Mouse (Mus musculus) E14TG2a.4 (cell line): ENCODE data around the gene Syde1.

Experiments used
- CTCF ChIP-seq: conservative IDR thresholded peaks from 2 replicates; pipeline ENCODE4 v1.5.1; 2014; ENCODE audit warnings: low read length
- POU5F1 ChIP-seq: IDR thresholded peaks from 2 replicates; pipeline ENCODE4 v1.6.1; 2014; ENCODE audit warnings: low read length, borderline replicate concordance

DNA sequence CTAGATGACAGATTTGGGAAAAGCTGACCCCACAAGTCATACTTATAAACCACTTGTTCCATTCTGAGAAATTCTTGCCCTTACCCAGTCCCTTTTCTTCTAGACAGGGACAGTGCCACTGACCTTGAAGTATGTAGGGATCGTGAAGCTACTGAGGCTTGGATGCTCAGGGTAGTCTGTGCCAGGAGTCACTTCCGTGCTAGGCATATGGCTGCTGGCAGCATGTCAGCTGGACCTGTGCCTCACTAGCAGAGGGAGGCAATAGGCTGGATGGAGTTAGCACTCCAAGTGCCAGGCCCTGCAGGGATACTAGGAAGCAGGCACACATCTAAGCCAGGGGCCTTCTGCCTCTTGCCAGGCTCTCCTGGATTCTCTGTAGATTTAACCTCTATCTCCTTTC, 16.1 kb downstream of the Syde1 start:
- TF ChIP-seq CTCF (no peak), POU5F1 (no peak)
